Mouse (Mus musculus) heart, postnatal 0 days (tissue): Measurements from ENCODE around the gene Slc6a17.

Experiments
- CTCF ChIP-seq: IDR thresholded peaks from 2 replicates; pipeline ENCODE4 v1.5.1; 2016; ENCODE audit warnings: antibody characterized with exemption, control low read depth, low read depth
- EP300 ChIP-seq: IDR thresholded peaks from 2 replicates; pipeline ENCODE4 v1.6.1; 2016; ENCODE audit warnings: antibody characterized with exemption, low read depth

GRCm38 (mm10) chr3:107536810-107537503 lies 19.1 kb upstream of the Slc6a17 start:
- no peak for TF ChIP-seq CTCF
- TF ChIP-seq EP300, result no peak
